Mouse (Mus musculus) MEL (cell line): ENCODE results near the gene Rnf6. TPM values are rescaled to one million over a fixed set of nuclear protein-coding genes. Genes with fewer than 3 reads are reported as not detected.

Source experiments
- DNase-seq: peaks from one replicate; pipeline ENCODE4 v3.0.0; 2011; ENCODE audit warnings: low read depth, low spot score
- H3K27ac ChIP-seq: 2 replicates; pipeline ENCODE4 v1.5.1; 2012; ENCODE audit warnings: low read depth, mild to moderate bottlenecking, control low read depth, low read length, moderate library complexity; ENCODE audit not compliant: control insufficient read depth
- H3K27me3 ChIP-seq, 2 experiments: fragments of 150-350 bp in 1 of 2; sonication (generic) in 1 of 2; 2 replicates each; pipeline ENCODE4 v1.6.1; 2012; ENCODE audit warnings: low read length in 2 of 2, mild to moderate bottlenecking in 2 of 2, improper control_type of control experiment in 1 of 2, moderate library complexity in 1 of 2; ENCODE audit not compliant: insufficient read depth in 2 of 2, control insufficient read depth in 1 of 2
- H3K36me3 ChIP-seq, 2 experiments: 2 replicates each; pipeline ENCODE4 v1.6.1; 2012 to 2014; ENCODE audit warnings: low read length in 2 of 2, improper control_type of control experiment in 1 of 2, inconsistent platforms in 1 of 2, mild to moderate bottlenecking in 1 of 2; ENCODE audit not compliant: insufficient read depth in 2 of 2, control insufficient read depth in 1 of 2
- H3K4me1 ChIP-seq, 2 experiments: fragments of 150-350 bp in 1 of 2; sonication (generic) in 1 of 2; 2 replicates each; pipeline ENCODE4 v1.6.1; 2012; ENCODE audit warnings: low read length in 2 of 2, improper control_type of control experiment in 1 of 2, mild to moderate bottlenecking in 1 of 2; ENCODE audit not compliant: insufficient read depth in 2 of 2, control insufficient read depth in 1 of 2
- H3K4me3 ChIP-seq, 2 experiments: fragments of 150-350 bp in 1 of 2; sonication (generic) in 1 of 2; 2 replicates each; pipeline ENCODE4 v1.5.1; 2012; ENCODE audit warnings: low read depth in 2 of 2, low read length in 2 of 2, mild to moderate bottlenecking in 2 of 2, moderate library complexity in 2 of 2, control low read depth in 1 of 2, improper control_type of control experiment in 1 of 2; ENCODE audit not compliant: control insufficient read depth in 1 of 2, insufficient read depth in 1 of 2
- H3K79me2 ChIP-seq: 2 replicates; pipeline ENCODE4 v1.6.1; 2012; ENCODE audit warnings: mild to moderate bottlenecking, low read length, moderate library complexity; ENCODE audit not compliant: control insufficient read depth, poor library complexity, insufficient read depth
- H3K9ac ChIP-seq: 2 replicates; pipeline ENCODE4 v1.6.1; 2012; ENCODE audit warnings: low read depth, mild to moderate bottlenecking, control low read depth, low read length, moderate library complexity; ENCODE audit not compliant: control insufficient read depth, poor library complexity, severe bottlenecking
- H3K9me3 ChIP-seq: fragments of 150-350 bp; sonication (generic); replicated peaks from 2 replicates; pipeline ENCODE4 v1.6.1; 2012; ENCODE audit warnings: mild to moderate bottlenecking, low read length, improper control_type of control experiment, moderate library complexity; ENCODE audit not compliant: insufficient read depth
- BHLHE40 ChIP-seq: IDR thresholded peaks from 2 replicates; pipeline ENCODE4 v1.6.1; 2012; ENCODE audit warnings: low read depth, mild to moderate bottlenecking, inconsistent platforms, low read length, improper control_type of control experiment, borderline replicate concordance
- CHD2 ChIP-seq: IDR thresholded peaks from 2 replicates; pipeline ENCODE4 v1.6.1; 2011; ENCODE audit warnings: low read length, improper control_type of control experiment
- CTCF ChIP-seq, 3 experiments: IDR thresholded peaks in 2 of 3; conservative IDR thresholded peaks in 1 of 3; 2 replicates each; pipeline ENCODE4 v1.5.1; 2011 to 2012; ENCODE audit warnings: low read length in 3 of 3, low read depth in 2 of 3, mild to moderate bottlenecking in 2 of 3, improper control_type of control experiment in 1 of 3, inconsistent platforms in 1 of 3, mixed read lengths in 1 of 3, moderate library complexity in 1 of 3; ENCODE audit not compliant: control insufficient read depth in 1 of 3, insufficient read depth in 1 of 3, poor library complexity in 1 of 3, severe bottlenecking in 1 of 3
- EP300 ChIP-seq, 2 experiments: IDR thresholded peaks; 2 replicates each; pipeline ENCODE4 v1.6.1; 2011; ENCODE audit warnings: improper control_type of control experiment in 2 of 2, low read length in 2 of 2, low read depth in 1 of 2, mild to moderate bottlenecking in 1 of 2
- ETS1 ChIP-seq: IDR thresholded peaks from 2 replicates; pipeline ENCODE4 v1.6.1; 2012; ENCODE audit warnings: low read depth, mild to moderate bottlenecking, inconsistent platforms, low read length, improper control_type of control experiment, moderate library complexity
- GATA1 ChIP-seq: IDR thresholded peaks from 2 replicates; pipeline ENCODE4 v1.6.1; 2011; ENCODE audit warnings: low read depth, low read length, improper control_type of control experiment
- HCFC1 ChIP-seq: IDR thresholded peaks from 2 replicates; pipeline ENCODE4 v1.6.1; 2012; ENCODE audit warnings: low read depth, mild to moderate bottlenecking, inconsistent platforms, low read length, improper control_type of control experiment, moderate library complexity
- JUND ChIP-seq: IDR thresholded peaks from 2 replicates; pipeline ENCODE4 v1.6.1; 2011; ENCODE audit warnings: low read depth, mild to moderate bottlenecking, improper control_type of control experiment, low read length
- KAT2A ChIP-seq: conservative IDR thresholded peaks from 2 replicates; pipeline ENCODE4 v1.6.1; 2012; ENCODE audit warnings: low read depth, low read length, improper control_type of control experiment, inconsistent platforms
- MAFK ChIP-seq: IDR thresholded peaks from 2 replicates; pipeline ENCODE4 v1.6.1; 2011; ENCODE audit warnings: low read depth, mild to moderate bottlenecking, low read length, improper control_type of control experiment, borderline replicate concordance
- MAX ChIP-seq: IDR thresholded peaks from 2 replicates; pipeline ENCODE4 v1.6.1; 2011; ENCODE audit warnings: low read length, improper control_type of control experiment
- MEF2A ChIP-seq: IDR thresholded peaks from 2 replicates; pipeline ENCODE4 v1.6.1; 2014; ENCODE audit warnings: low read depth, mild to moderate bottlenecking, inconsistent platforms, low read length, improper control_type of control experiment; ENCODE audit not compliant: poor library complexity, insufficient replicate concordance, severe bottlenecking; ENCODE audit errors: extremely low read depth
- MXI1 ChIP-seq: IDR thresholded peaks from 2 replicates; pipeline ENCODE4 v1.6.1; 2011; ENCODE audit warnings: mild to moderate bottlenecking, low read depth, low read length, improper control_type of control experiment
- MYB ChIP-seq: IDR thresholded peaks from 2 replicates; pipeline ENCODE4 v1.6.1; 2011; ENCODE audit warnings: mild to moderate bottlenecking, low read depth, low read length, improper control_type of control experiment
- MYC ChIP-seq: IDR thresholded peaks from 2 replicates; pipeline ENCODE4 v1.6.1; 2011; ENCODE audit warnings: low read depth, mild to moderate bottlenecking, low read length, improper control_type of control experiment, moderate library complexity
- NELFE ChIP-seq: IDR thresholded peaks from 2 replicates; pipeline ENCODE4 v1.6.1; 2011; ENCODE audit warnings: low read depth, low read length, improper control_type of control experiment
- NRF1 ChIP-seq: IDR thresholded peaks from 2 replicates; pipeline ENCODE4 v1.6.1; 2014; ENCODE audit warnings: low read depth, mild to moderate bottlenecking, inconsistent platforms, low read length, improper control_type of control experiment, moderate library complexity; ENCODE audit not compliant: poor library complexity, insufficient read depth, severe bottlenecking
- POLR2AphosphoS5 ChIP-seq: IDR thresholded peaks from 2 replicates; pipeline ENCODE4 v1.6.1; 2012; ENCODE audit warnings: low read depth, borderline replicate concordance, mild to moderate bottlenecking, inconsistent platforms, low read length, moderate library complexity, mixed read lengths
- RAD21 ChIP-seq: IDR thresholded peaks from 2 replicates; pipeline ENCODE4 v1.6.1; 2011; ENCODE audit warnings: mild to moderate bottlenecking, low read depth, low read length, improper control_type of control experiment
- RCOR1 ChIP-seq: IDR thresholded peaks from 2 replicates; pipeline ENCODE4 v1.6.1; 2012; ENCODE audit warnings: low read depth, mild to moderate bottlenecking, inconsistent platforms, low read length, improper control_type of control experiment
- SIN3A ChIP-seq: IDR thresholded peaks from 2 replicates; pipeline ENCODE4 v1.6.1; 2012; ENCODE audit warnings: low read length, improper control_type of control experiment, inconsistent platforms
- SMC3 ChIP-seq: IDR thresholded peaks from 2 replicates; pipeline ENCODE4 v1.6.1; 2011; ENCODE audit warnings: low read depth, low read length, improper control_type of control experiment
- TAL1 ChIP-seq: IDR thresholded peaks from 2 replicates; pipeline ENCODE4 v1.6.1; 2012; ENCODE audit warnings: mild to moderate bottlenecking, inconsistent platforms, low read length, moderate library complexity, mixed read lengths
- TBP ChIP-seq: IDR thresholded peaks from 2 replicates; pipeline ENCODE4 v1.8.0; 2011; ENCODE audit warnings: low read depth, low read length, improper control_type of control experiment
- UBTF ChIP-seq: IDR thresholded peaks from 2 replicates; pipeline ENCODE4 v1.6.1; 2012; ENCODE audit warnings: low read depth, mild to moderate bottlenecking, inconsistent platforms, low read length, improper control_type of control experiment, moderate library complexity, borderline replicate concordance; ENCODE audit not compliant: insufficient read depth
- ZC3H11A ChIP-seq: IDR thresholded peaks from 2 replicates; pipeline ENCODE4 v1.6.1; 2012; ENCODE audit warnings: low read depth, mild to moderate bottlenecking, inconsistent platforms, low read length, improper control_type of control experiment
- ZMIZ1 ChIP-seq: IDR thresholded peaks from 2 replicates; pipeline ENCODE4 v1.6.1; 2012; ENCODE audit warnings: low read depth, mild to moderate bottlenecking, inconsistent platforms, low read length, improper control_type of control experiment, moderate library complexity
- ZNF384 ChIP-seq: IDR thresholded peaks from 2 replicates; pipeline ENCODE4 v1.6.1; 2012; ENCODE audit warnings: low read depth, mild to moderate bottlenecking, inconsistent platforms, low read length, improper control_type of control experiment
- polyA plus RNA-seq, 2 experiments: library from polyadenylated mRNA; stranded (reverse) in 1 of 2; unstranded in 1 of 2; fragments of >175 nt in 1 of 2; fragments of >200 nt in 1 of 2; gene quantifications; 2 replicates each; pipeline versions ENCODE4 v1.2.1 to v1.2.4; 2012; ENCODE audit warnings: low replicate concordance in 2 of 2, low read depth in 1 of 2; ENCODE audit not compliant: insufficient read length in 2 of 2, insufficient read depth in 1 of 2, missing spikeins in 1 of 2
- total RNA-seq: library from RNA; depleted of rRNA; stranded (reverse); fragments of 300-350 nt; gene quantifications from 2 replicates; pipeline ENCODE4 v1.2.3, GENCODE M21; 2012

Rnf6 gene
- total and polyA plus RNA-seq, 3 experiments, result 44.9 to 70.1 (median 57.3) TPM

GRCm38 (mm10) chr5:146251663-146252429 lies 30.5 kb upstream of the Rnf6 start:
- DNase-seq, result no peak
- H3K4me1 ChIP-seq, result peaks cover 17 to 20% of the 10 kb centered on the region in 2 experiments
- H3K36me3 ChIP-seq, result peaks cover 24 to 31% of the 10 kb centered on the region in 2 experiments
- peaks cover 64% of the 10 kb centered on the region for H3K79me2 ChIP-seq
- H3K9me3 ChIP-seq, result no peaks in the 10 kb centered on the region
- H3K4me3 ChIP-seq, result no peak overlapping the region
- H3K9ac ChIP-seq, result no peak overlapping the region
- TF ChIP-seq SMC3, result no peak
- no peak for TF ChIP-seq CTCF (IDR thresholded peaks at IDR 0.05 in 2 of 3, conservative IDR thresholded peaks at IDR 0.05 in 1 of 3; ENCODE audit: control insufficient read depth in 1 of 3, insufficient read depth in 1 of 3, low read depth in 2 of 3, low read length in 3 of 3, poor library complexity in 1 of 3, severe bottlenecking in 1 of 3)
- no peak for TF ChIP-seq SIN3A
- no peak overlapping the region for H3K27ac ChIP-seq
- no peaks in the 10 kb centered on the region for H3K27me3 ChIP-seq

- H3K9me3 ChIP-seq, result no peaks in the 10 kb centered on the region
- H3K4me3 ChIP-seq, result 0 out of 4 replicates have a peak overlapping the region, but pooled peaks of 1 of the 2 experiments have one; percentile 3
- DNase-seq, result peak; percentile 82
- peaks cover 35 to 36% of the 10 kb centered on the region in 2 experiments for H3K36me3 ChIP-seq
- TF ChIP-seq EP300 (IDR thresholded peaks at IDR 0.05; ENCODE audit: low read depth in 1 of 2, low read length in 2 of 2), result peak in 1 of 2 experiments; percentile 41; a peak in 1 of 4 replicates
- no peak for TF ChIP-seq GATA1
- TF ChIP-seq SIN3A, result peak; percentile 37; the same call in 1 of the 2 replicates
- TF ChIP-seq HCFC1, result no peak
- TF ChIP-seq MEF2A, result no peak
- TF ChIP-seq NELFE, result no peak
- TF ChIP-seq JUND, result no peak
- TF ChIP-seq NRF1, result no peak
- TF ChIP-seq ETS1, result 0 out of 2 replicates have a peak, but pooled peaks have one; percentile 5
- TF ChIP-seq MAX, result no peak
- TF ChIP-seq RCOR1, result no peak
- TF ChIP-seq MYB, result no peak
- no peak for TF ChIP-seq UBTF
- TF ChIP-seq ZNF384, result no peak
- TF ChIP-seq TBP, result peak; percentile 40; the same call in 1 of the 2 replicates
- TF ChIP-seq TAL1, result peak; percentile 3; the same call in 1 of the 2 replicates
- TF ChIP-seq CHD2, result no peak
- no peak for TF ChIP-seq ZMIZ1
- no peak for TF ChIP-seq RAD21
- TF ChIP-seq MYC, result no peak
- no peak for TF ChIP-seq SMC3
- TF ChIP-seq BHLHE40, result 0 out of 2 replicates have a peak, but pooled peaks have one; percentile 2
- TF ChIP-seq ZC3H11A, result no peak
- TF ChIP-seq KAT2A, result no peak
- TF ChIP-seq MXI1, result peak; percentile 34; the same call in 1 of the 2 replicates
- TF ChIP-seq MAFK, result no peak
- TF ChIP-seq POLR2AphosphoS5, result no peak
- TF ChIP-seq, all 39 proteins: peak for 7
- H3K27ac ChIP-seq, result peak overlapping the region; percentile 26; the same call in 1 of the 2 replicates
- H3K79me2 ChIP-seq, result peaks cover 73% of the 10 kb centered on the region
- no peak overlapping the region for H3K9ac ChIP-seq
- peaks cover 24 to 31% of the 10 kb centered on the region in 2 experiments for H3K4me1 ChIP-seq
- H3K27me3 ChIP-seq, result no peaks in the 10 kb centered on the region
Measured at GRCm38 (mm10) chr5:146250369-146251075, 29.2 kb upstream of the Rnf6 start.
